Mouse (Mus musculus) kidney, embryonic 15.5 days (tissue): ENCODE results near the gene Ank2. TPM values are rescaled to one million over a fixed set of nuclear protein-coding genes. Genes with fewer than 3 reads are reported as not detected.

Experiments
- ATAC-seq: fragments of 200-750 bp; cut with Nextera tagmentation; replicated peaks from 2 replicates; pipeline ENCODE4 v1.8.0; 2017; ENCODE audit warnings: moderate TSS enrichment; ENCODE audit not compliant: low FRiP score
- H3K27ac ChIP-seq: fragments of 300-500 bp; sonication (generic); 2 replicates; pipeline ENCODE4 v1.5.1; 2015; ENCODE audit warnings: mild to moderate bottlenecking, inconsistent platforms
- H3K27me3 ChIP-seq: fragments of 300-500 bp; sonication (generic); 2 replicates; pipeline ENCODE4 v1.6.1; 2015; ENCODE audit warnings: inconsistent platforms
- H3K36me3 ChIP-seq: fragments of 300-500 bp; sonication (generic); 2 replicates; pipeline ENCODE4 v1.6.1; 2015; ENCODE audit warnings: inconsistent platforms
- H3K4me1 ChIP-seq: fragments of 300-500 bp; sonication (generic); 2 replicates; pipeline ENCODE4 v1.6.1; 2015; ENCODE audit warnings: inconsistent platforms
- H3K4me2 ChIP-seq: fragments of 300-500 bp; sonication (generic); 2 replicates; pipeline ENCODE4 v1.6.1; 2015; ENCODE audit warnings: moderate library complexity, mild to moderate bottlenecking, inconsistent platforms
- H3K4me3 ChIP-seq: fragments of 300-500 bp; sonication (generic); replicated peaks from 2 replicates; pipeline ENCODE4 v1.5.1; 2015; ENCODE audit warnings: mild to moderate bottlenecking, inconsistent platforms
- H3K9ac ChIP-seq: fragments of 300-500 bp; sonication (generic); 2 replicates; pipeline ENCODE4 v1.6.1; 2015; ENCODE audit warnings: mild to moderate bottlenecking, inconsistent platforms
- H3K9me3 ChIP-seq: fragments of 300-500 bp; sonication (generic); replicated peaks from 2 replicates; pipeline ENCODE4 v1.6.1; 2016; ENCODE audit warnings: inconsistent platforms
- WGBS: fragments of 180-500 bp; shearing (Covaris S2); methylation state at CpG from one replicate; pipeline ENCODE4 v1.1.7; 2015; ENCODE audit warnings: mixed read lengths; 5-methylcytosine and 5-hydroxymethylcytosine counted together
- polyA plus RNA-seq: library from polyadenylated mRNA; unstranded; fragments of >200 nt; fragmentation: Nextera tagmentation; extraction: Ambion mirVana; gene quantifications from 2 replicates; pipeline ENCODE4 v1.2.1, GENCODE M21; 2015

Gene Ank2
- polyA plus RNA-seq, 1 experiment from 2014 or later, result 12.2 TPM

GRCm38 (mm10) chr3:127243928-127244642 is 255.1 kb downstream of the Ank2 start:
- no peak for ATAC-seq
- no peaks in the 10 kb centered on the region for H3K27me3 ChIP-seq
- 0 out of 2 replicates have a peak, but pooled peaks cover 2% of the 10 kb centered on the region for H3K4me1 ChIP-seq
- no peaks in the 10 kb centered on the region for H3K9me3 ChIP-seq
- H3K4me3 ChIP-seq, result no peak overlapping the region
- WGBS, result 45% methylated on average over 10 of the region's 10 CpGs
- H3K9ac ChIP-seq, result no peak overlapping the region
- no peaks in the 10 kb centered on the region for H3K36me3 ChIP-seq
- no peak overlapping the region for H3K27ac ChIP-seq
- no peak overlapping the region for H3K4me2 ChIP-seq

DNA sequence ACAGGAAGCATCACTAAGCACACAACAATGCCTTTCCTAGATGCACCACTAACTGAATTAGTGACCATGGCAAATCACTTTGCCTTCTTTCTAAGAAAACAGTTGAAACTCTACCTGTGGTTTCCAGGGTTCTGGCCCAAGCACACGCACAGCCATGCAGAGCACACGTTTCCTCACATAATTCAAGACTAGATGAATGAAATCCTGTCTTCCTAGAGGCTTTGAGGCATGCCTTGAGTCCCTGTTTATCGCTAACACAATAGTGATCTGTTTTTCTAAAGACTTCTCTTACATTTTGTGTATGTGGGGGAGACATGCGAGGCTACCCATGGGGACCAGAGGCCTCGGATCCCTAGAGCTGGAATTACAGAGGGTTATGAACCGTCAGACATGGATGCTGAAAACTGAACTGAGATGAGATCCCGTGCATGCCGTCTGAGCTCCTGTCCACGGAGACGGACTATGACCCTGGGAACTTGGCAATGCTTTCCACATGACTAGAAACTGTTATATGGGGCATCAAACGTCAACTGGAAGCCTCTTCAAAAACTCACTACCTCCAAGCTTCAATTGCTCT is 256.8 kb downstream of the Ank2 start:
- WGBS, result 48% methylated on average over 11 of the region's 11 CpGs
- no peaks in the 10 kb centered on the region for H3K27me3 ChIP-seq
- H3K27ac ChIP-seq, result no peak overlapping the region
- H3K4me2 ChIP-seq, result no peak overlapping the region
- no peaks in the 10 kb centered on the region for H3K36me3 ChIP-seq
- H3K4me1 ChIP-seq, result 0 out of 2 replicates have a peak, but pooled peaks cover 1% of the 10 kb centered on the region
- H3K9me3 ChIP-seq, result no peaks in the 10 kb centered on the region
- no peak overlapping the region for H3K4me3 ChIP-seq
- peak; percentile 73 for ATAC-seq
- H3K9ac ChIP-seq, result no peak overlapping the region

GRCm38 (mm10) chr3:127235271-127235670 is 263.9 kb downstream of the Ank2 start:
- Histone ChIP-seq H3K4me2 (no peak overlapping the region), H3K36me3 (no peaks in the 10 kb centered on the region), H3K4me1 (no peaks in the 10 kb centered on the region), H3K9ac (no peak overlapping the region), H3K4me3 (no peak overlapping the region), H3K9me3 (no peaks in the 10 kb centered on the region), H3K27ac (no peak overlapping the region), H3K27me3 (no peaks in the 10 kb centered on the region)
- 89% methylated on average over 5 of the region's 5 CpGs for WGBS
- no peak for ATAC-seq

- Histone ChIP-seq H3K4me1 (peaks cover 13% of the 10 kb centered on the region), H3K4me2 (peak overlapping the region; percentile 64), H3K36me3 (no peaks in the 10 kb centered on the region), H3K4me3 (peak overlapping the region; percentile 36), H3K9me3 (no peaks in the 10 kb centered on the region), H3K9ac (no peak overlapping the region), H3K27me3 (0 out of 2 replicates have a peak, but pooled peaks cover 14% of the 10 kb centered on the region), H3K27ac (no peak overlapping the region)
- 4% methylated on average over 26 of the region's 26 CpGs for WGBS
- peak; percentile 83 for ATAC-seq
Measured at GRCm38 (mm10) chr3:127225799-127226730, 273.1 kb downstream of the Ank2 start.

DNA sequence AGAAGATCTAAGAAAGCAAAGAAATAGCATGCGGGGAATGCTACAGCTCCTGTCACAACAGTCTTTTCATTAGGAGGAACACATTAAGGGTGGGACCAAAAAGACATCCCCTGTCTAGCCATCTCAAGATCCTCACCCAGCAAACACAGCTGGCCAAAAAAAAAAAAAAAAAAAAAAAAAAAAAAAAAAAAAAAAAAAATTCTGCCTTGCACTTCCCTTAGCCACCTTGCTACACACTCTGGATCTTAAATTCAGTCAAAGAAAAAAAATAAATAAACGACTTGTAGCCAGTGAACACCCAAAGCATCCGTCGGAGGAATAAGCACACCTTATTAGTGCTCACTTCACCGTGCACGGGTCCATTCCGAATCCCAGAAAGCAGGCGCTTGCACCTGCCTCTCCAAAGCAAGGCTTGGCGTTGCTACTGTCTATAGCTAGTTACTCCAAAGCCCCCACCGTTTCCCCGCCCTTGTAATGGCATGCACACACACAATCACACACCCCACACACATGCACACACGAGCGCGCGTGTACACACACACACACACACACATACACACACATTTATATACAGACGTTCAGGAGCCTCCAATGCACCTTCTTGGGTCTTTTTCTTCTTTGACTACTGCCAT is 273.9 kb downstream of the Ank2 start:
- no peaks in the 10 kb centered on the region for H3K36me3 ChIP-seq
- peak overlapping the region; percentile 64 for H3K4me2 ChIP-seq
- H3K4me1 ChIP-seq, result peaks cover 13% of the 10 kb centered on the region
- H3K27ac ChIP-seq, result no peak overlapping the region
- 0 out of 2 replicates have a peak, but pooled peaks have one; percentile 19 for ATAC-seq
- WGBS, result 14% methylated on average over 16 of the region's 16 CpGs
- H3K4me3 ChIP-seq, result peak overlapping the region; percentile 36
- no peak overlapping the region for H3K9ac ChIP-seq
- 0 out of 2 replicates have a peak, but pooled peaks cover 14% of the 10 kb centered on the region for H3K27me3 ChIP-seq
- no peaks in the 10 kb centered on the region for H3K9me3 ChIP-seq

- Histone ChIP-seq H3K9me3 (no peaks in the 10 kb centered on the region), H3K4me3 (no peak overlapping the region), H3K9ac (no peak overlapping the region), H3K27ac (no peak overlapping the region), H3K27me3 (0 out of 2 replicates have a peak, but pooled peaks cover 14% of the 10 kb centered on the region), H3K4me1 (peaks cover 13% of the 10 kb centered on the region), H3K36me3 (no peaks in the 10 kb centered on the region), H3K4me2 (no peak overlapping the region)
- ATAC-seq, result no peak
- 67% methylated on average over 13 of the region's 13 CpGs for WGBS
Measured at GRCm38 (mm10) chr3:127224315-127225166, 274.6 kb downstream of the Ank2 start.

DNA sequence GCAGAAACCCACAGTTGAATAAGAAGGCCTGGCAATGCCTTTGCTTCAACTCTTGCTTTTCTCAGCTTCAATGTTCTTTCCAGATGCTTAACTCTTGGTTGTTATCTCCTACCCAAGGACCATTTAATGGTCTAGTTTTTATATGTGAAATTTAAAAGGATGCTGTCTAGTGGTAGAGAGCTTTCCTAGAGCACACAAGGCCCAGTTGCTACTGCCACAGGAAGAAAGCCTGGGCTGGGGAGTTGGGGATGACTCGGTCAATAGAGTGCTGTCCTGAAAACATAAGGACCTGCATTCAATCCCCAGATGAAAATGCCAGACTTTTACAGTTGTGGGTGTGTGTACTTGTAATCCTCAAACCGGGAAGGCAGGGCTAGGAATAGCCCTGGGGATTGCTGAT is 277.1 kb downstream of the Ank2 start:
- Histone ChIP-seq H3K4me3 (no peak overlapping the region), H3K27ac (no peak overlapping the region), H3K9me3 (no peaks in the 10 kb centered on the region), H3K9ac (no peak overlapping the region), H3K27me3 (0 out of 2 replicates have a peak, but pooled peaks cover 14% of the 10 kb centered on the region), H3K4me2 (no peak overlapping the region), H3K36me3 (no peaks in the 10 kb centered on the region), H3K4me1 (peaks cover 13% of the 10 kb centered on the region)
- WGBS, result 85% methylated on average over 2 of the region's 2 CpGs
- ATAC-seq, result no peak

- Histone ChIP-seq H3K4me2 (no peak overlapping the region), H3K9me3 (no peaks in the 10 kb centered on the region), H3K27ac (no peak overlapping the region), H3K4me3 (no peak overlapping the region), H3K4me1 (peaks cover 6% of the 10 kb centered on the region), H3K27me3 (0 out of 2 replicates have a peak, but pooled peaks cover 8% of the 10 kb centered on the region), H3K9ac (no peak overlapping the region), H3K36me3 (no peaks in the 10 kb centered on the region)
- ATAC-seq, result no peak
- 91% methylated on average over 9 of the region's 9 CpGs for WGBS
Measured at GRCm38 (mm10) chr3:127220859-127221258, 278.3 kb downstream of the Ank2 start.

GRCm38 (mm10) chr3:127213534-127213933 is 285.6 kb downstream of the Ank2 start:
- H3K4me3 ChIP-seq, result no peak overlapping the region
- H3K9me3 ChIP-seq, result no peaks in the 10 kb centered on the region
- no peaks in the 10 kb centered on the region for H3K27me3 ChIP-seq
- no peaks in the 10 kb centered on the region for H3K4me1 ChIP-seq
- no peak overlapping the region for H3K9ac ChIP-seq
- no peak overlapping the region for H3K27ac ChIP-seq
- H3K4me2 ChIP-seq, result no peak overlapping the region
- ATAC-seq, result no peak
- no peaks in the 10 kb centered on the region for H3K36me3 ChIP-seq
- WGBS, result 61% methylated on average over 5 of the region's 5 CpGs

DNA sequence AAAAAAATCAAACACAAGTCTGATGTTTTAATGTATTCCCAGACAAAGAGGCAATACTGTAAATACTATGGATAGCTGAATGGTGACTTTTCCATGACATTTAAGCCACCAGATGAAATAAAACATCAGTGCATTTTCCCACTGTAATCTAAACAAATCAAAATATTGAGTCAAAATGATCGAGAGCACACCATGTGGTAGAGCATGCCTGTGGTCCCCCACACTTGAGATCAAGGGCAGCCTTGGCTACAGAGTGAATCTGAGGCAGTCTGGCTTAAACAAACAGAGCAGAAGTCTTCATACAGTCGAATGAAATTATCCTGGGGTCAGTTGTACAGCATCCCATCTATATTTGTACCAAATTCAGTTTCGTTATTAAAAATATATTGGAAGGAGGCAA is 288.0 kb downstream of the Ank2 start:
- H3K9ac ChIP-seq, result no peak overlapping the region
- no peak overlapping the region for H3K27ac ChIP-seq
- 80% methylated on average over 3 of the region's 3 CpGs for WGBS
- no peaks in the 10 kb centered on the region for H3K9me3 ChIP-seq
- no peaks in the 10 kb centered on the region for H3K27me3 ChIP-seq
- H3K4me2 ChIP-seq, result no peak overlapping the region
- no peaks in the 10 kb centered on the region for H3K4me1 ChIP-seq
- no peak for ATAC-seq
- H3K4me3 ChIP-seq, result no peak overlapping the region
- H3K36me3 ChIP-seq, result no peaks in the 10 kb centered on the region

- Histone ChIP-seq H3K36me3 (no peaks in the 10 kb centered on the region), H3K27ac (no peak overlapping the region), H3K4me1 (no peaks in the 10 kb centered on the region), H3K4me2 (no peak overlapping the region), H3K9ac (no peak overlapping the region), H3K27me3 (no peaks in the 10 kb centered on the region), H3K4me3 (no peak overlapping the region), H3K9me3 (no peaks in the 10 kb centered on the region)
- no peak for ATAC-seq
- WGBS, result 60% methylated on average over 4 of the region's 4 CpGs
Measured at GRCm38 (mm10) chr3:127210552-127210951, 288.6 kb downstream of the Ank2 start.
